Mouse (Mus musculus): ENCODE data around the gene Twnk.
A peak's percentile ranks its signal among the peaks of the same experiment; 100 is the strongest.

The Twnk gene

DNA sequence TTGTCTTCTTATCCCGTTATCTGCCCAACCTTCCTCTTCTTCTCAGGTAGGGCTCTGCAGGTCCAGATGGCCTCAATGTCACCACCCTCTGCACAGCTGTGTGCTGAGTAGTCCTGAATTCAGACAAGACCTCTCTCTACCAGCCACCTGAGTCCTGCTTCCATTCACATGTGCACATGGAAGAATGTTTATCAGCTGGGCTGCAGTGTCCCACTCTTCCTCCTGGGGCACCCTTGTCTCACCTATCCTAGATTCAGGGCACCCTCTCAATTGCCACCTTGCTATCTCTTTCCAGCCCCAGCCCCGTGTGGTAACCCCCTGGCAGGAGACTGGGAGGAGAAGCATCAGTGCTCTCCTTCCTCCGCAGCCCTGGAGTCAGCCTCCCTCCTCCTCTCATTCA, 3.2 kb upstream of the Twnk start:
- no peak for DNase-seq (ENCODE audit: low spot score in 2 of 2)

DNA sequence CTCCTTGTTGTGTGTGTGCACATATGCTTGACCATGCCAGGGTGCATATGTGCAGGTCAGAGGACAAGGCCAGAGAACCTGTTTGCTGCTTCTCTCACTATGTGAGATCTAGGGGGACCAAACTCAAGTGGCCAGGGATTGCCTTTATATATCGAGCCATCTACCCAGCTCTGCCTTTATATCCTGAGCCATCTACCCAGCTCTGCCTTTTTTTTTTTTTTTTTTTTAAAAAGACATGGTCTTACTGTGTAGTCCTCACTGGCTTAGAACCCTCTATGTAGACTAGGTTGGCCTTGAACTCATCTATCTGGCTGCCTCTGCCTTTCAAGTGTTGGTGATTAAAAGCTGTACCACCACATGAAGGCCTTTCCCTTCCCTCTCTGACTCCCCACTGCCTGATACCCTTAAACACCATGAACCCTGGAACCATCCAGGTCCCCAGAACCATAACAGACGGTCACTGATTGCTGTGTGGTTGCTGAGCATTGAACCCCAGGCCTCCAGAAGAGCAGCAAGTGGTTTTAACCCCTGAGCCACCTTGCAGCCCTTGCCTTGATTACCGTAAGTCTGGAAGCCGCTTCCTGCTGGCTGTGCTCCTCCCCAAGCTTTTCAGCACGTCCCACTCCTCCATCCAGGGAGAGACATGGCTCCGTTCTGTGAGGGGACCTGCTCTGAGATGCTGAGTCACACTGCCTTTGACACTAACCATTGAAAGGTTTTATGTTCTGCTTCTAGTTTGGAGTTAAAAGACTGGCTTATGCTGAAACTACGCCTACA, 1.5 kb upstream of the Twnk start:
- DNase-seq (ENCODE audit: low spot score in 2 of 2), result no peak

DNA sequence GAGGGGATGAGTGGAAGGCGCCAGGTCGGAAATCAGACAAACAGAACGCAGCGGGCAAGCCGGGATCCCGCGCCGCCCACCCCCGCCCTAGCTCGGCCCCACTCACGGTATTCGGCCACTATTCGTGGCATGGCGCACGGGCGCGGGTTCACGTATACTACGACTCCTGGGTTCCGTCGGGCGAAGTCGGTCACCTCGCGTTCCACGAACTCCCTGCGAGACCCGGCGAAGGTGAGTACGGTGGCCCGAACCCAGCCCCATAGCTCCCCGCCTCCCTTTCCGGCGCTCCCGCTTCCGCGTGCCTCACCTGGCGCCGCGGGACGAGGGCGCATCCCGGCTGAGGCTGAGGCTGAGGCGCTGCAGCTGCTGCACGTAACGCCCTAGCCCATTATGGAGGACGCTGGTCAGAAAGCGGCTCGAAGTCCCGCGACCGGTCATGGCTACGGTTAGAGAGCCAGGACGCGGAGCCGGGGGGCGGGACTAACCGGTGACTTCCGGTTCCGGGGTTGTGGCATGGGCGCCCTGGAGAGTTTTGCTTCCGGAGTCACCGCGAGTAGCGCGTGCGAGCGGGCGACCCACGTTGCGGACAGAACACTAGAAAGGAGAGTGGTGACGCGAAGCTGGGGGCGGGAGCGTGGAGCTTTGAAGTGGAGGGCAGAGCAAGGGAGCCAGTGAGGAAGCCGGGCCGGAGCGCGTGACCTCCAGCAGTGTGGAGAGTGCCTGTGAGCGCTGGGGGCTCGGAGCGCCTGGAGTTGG, 672 bp downstream of the Twnk start, which contains the start of gene Mrpl43:
Gene Mrpl43, minus strand, starts transcription at position 486 of the 756 bp plus-strand sequence.
- DNase-seq (ENCODE audit: low spot score in 2 of 2), result peak; percentile 88 to 96

DNA sequence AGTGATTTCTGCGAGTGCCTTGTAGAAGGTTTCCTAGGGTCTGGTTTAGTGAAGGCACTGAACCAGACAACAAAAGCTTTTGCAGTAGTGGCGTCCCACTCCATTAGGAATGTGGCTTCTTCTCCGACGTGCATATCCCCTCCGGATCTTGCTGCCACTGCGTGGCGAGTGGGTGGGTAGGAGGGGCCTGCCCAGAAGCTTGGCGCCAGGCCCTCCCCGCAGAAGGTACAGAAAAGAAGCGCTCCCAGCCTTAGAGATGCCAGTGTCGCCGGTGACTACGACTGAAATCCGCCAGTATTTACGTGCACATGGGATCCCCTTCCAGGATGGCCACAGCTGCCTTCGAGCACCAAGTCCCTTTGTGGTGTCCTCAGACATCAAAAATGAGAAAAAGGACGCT, 1.6 kb downstream of the Twnk start:
- no peak for DNase-seq (ENCODE audit: low spot score in 2 of 2)

DNA sequence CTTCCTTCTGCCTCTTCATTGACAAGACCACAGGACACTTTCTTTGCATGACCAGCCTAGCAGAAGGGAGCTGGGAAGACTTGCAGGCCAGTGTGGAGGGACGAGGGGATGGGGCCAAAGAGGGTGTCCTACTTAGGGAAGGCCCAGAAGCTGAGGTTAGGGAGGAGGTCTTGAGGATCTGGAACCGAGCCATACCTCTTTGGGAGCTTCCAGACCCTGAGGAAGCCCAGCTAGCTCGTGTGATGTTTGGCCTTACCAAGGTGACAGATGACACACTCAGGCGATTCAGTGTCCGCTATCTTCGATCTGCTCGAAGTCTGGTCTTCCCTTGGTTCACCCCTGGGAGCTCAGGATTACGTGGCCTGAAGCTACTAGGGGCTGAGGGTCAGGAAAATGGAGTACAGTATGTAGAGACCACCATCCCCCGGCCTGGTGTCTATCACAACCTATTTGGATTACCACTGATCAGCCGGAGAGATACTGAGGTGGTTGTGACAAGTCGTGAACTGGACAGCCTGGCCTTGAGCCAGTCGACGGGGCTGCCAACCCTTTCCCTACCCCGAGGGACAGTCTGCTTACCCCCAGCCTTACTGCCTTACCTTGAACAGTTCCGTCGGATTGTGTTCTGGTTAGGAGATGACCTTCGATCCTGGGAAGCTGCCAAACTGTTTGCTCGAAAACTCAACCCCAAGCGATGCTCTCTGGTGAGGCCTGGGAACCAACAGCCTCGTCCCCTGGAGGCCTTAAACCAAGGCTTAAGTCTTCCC, 2.1 kb downstream of the Twnk start:
- no peak for DNase-seq (ENCODE audit: low spot score in 2 of 2)

DNA sequence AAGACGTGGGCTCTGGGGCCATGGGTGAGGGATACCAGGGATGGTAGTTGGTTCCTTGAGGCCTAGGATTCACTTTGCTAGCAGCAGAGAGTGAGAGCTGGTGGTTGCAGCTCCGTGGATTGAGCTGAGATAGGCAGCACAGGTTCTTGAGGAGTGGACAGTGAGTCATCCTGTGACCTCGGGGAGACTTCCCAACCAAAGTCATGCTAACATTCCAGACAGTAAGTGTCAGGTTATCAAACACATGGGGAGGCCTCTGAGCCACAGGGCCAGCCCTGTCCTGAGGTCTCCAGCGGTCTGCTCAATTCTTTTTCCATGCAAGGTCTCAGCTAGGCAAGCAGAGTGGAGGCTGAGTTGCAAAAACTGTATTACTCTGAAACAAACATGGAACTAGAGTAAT, 5.2 kb downstream of the Twnk start:
- DNase-seq (ENCODE audit: low spot score in 2 of 2), result no peak

DNA sequence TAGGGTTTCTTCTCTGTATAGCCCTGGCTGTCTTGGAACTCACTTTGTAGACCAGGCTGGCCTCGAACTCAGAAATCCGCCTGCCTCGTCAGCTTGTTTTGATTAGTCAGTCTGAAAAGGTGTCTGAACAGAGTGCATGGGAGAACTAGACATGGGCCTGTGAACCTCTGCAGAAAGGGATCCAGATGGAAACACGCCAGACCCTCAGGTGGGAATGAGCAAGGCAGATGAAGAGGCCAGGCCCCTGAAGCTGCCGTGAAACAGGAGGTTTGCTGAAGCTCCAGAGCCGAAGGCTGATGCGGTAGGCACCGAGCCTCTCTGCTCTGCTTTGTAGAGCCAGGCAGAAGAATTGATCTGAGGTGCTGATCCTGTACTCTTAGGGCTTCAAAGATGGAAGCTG, 6.8 kb downstream of the Twnk start:
- DNase-seq (ENCODE audit: low spot score in 2 of 2), result no peak

DNA sequence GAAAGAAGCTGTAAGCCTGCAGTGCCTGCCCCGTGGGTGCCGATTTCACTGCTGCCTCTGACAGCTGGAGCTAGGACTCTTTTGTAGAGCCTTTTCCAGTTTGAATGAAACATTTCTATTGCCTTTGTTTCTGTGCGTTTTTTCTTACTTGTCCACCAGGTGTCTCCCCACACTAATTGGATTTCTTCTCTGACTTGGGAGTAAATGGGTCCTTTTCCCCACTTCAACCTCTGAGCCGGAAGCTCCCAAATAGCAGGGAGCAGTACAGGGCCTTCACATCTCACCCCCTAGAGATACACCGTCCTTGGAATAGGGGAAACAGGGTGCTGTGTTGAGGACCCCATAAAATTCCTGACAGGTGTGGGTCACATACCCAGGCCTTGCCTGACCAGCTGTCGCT, 7.2 kb downstream of the Twnk start:
- DNase-seq (ENCODE audit: low spot score in 2 of 2), result no peak

DNA sequence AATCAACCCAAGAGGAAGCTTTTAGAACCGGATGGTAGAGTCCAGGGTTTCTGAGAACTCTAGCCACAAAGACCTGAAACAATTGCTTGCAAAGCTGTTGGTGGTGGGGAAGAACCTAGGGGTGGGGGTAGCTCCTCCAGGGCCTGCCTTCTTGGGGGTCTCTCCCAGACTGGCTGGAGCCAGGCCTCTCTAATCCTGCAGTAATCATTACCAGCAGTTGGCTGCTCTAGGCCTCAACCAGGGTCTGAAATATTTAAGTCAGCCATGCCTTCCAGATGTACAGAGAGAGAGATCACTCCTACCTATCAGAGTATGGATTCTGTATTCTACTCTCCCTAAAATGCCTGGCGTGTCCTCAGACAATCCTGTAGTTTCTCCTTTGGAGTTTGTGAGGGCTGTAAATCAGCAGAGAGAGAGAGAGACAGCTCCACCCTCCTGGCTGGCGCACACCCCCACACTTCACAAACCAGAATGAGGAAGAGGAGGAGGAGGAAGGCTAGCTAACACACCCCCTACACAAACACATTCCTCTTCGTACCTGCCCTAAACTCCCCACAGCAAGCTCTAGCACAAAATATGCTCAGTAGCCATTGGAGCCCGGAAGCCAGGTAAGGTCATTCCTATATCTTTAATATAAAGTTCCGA, 8.2 kb downstream of the Twnk start:
- no peak for DNase-seq (ENCODE audit: low spot score in 2 of 2)

DNA sequence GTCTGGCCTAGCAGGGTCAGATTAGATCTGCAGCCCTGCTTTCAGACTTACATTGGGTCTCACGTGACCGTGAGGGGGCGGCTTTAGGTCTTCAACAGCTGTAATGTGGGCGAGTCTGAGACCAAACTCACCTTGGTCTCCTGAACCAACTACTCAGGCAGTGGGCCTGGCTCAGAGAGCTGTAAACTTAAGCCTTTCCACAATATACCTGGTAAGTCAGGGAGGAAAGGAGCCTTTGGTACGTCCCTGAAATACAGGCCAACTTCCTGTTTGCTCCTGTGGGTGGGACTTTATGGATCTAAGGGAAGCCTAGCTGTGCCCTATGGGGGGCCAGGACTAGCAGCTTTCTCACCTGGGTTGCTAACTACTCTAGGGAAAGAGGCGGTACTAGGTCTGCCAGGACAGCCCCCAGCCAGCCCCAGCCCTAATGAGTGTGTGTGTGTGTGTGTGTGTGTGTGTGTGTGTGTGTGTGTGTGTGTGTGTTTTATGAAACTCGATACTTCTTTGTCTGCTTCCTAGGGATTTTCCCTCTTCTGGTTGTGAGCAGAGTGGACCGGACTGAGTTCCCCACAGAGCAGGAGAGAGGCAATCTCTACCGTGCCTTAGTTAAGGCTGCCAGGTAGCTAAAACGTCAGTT, 9.0 kb downstream of the Twnk start, which contains the start of gene Lzts2:
Gene Lzts2, plus strand, starts transcription at position 80 of the 637 bp plus-strand sequence.
- no peak for DNase-seq (ENCODE audit: low spot score in 2 of 2)

DNA sequence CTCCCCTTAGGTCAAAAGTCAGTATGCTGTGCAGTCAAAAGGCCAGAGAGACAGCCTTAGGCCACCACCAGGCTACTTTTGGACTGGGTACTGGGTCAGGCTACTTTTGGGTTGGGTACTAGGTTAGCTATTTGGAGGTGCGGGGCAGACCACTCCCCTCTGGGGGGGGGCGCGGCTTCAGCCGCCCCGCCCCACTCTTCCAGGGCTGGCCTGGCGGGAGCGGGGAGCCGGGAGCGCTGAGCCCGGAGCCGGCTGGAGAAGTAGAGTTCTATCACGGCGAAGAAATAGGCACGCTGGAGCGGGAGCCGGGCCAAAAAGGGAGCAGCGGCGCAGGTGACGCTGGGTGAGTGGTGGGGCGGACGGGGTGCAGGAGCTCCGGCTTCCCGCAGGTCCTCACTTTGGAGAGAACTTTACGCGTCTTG, 9.5 kb downstream of the Twnk start:
- DNase-seq (ENCODE audit: low spot score in 2 of 2), result peak; percentile 27 to 32

DNA sequence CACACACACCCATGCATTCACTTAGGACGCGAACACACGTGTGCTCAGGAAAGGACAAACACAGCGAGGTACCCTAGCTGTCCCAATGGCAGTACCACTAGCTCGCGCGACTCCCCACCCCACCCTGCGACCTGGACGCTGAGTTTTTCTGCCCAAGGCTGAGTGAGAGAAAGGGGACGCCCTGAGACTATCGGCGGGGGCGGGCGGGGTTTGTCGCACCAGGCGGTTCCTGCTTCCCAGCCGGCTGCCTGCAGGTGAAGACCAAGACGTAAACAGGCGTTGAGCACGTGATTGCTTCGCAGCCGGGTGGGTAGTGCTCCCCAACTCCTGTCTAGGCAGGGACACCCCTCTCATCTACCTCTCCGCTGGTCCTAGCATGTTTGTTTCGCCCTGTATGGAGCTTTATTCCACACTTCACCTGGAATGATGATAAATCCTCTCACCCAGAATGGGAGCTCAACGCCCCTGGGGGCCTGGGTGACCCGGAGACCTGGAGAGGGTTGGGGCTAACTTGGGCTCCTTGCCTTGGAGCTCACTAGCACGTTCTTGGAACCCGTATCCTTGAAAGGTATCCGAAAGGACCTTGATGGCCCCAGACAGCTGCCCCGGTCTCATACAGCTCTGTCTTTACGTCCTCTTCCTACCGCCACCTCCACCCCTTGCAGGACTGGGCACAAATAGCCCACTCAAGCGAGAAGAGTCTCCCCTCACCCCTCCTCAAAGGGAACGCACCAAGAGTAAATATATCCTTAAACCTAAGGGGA, 10.2 kb downstream of the Twnk start:
- peak; percentile 72 to 74 for DNase-seq (ENCODE audit: low spot score in 2 of 2)

DNA sequence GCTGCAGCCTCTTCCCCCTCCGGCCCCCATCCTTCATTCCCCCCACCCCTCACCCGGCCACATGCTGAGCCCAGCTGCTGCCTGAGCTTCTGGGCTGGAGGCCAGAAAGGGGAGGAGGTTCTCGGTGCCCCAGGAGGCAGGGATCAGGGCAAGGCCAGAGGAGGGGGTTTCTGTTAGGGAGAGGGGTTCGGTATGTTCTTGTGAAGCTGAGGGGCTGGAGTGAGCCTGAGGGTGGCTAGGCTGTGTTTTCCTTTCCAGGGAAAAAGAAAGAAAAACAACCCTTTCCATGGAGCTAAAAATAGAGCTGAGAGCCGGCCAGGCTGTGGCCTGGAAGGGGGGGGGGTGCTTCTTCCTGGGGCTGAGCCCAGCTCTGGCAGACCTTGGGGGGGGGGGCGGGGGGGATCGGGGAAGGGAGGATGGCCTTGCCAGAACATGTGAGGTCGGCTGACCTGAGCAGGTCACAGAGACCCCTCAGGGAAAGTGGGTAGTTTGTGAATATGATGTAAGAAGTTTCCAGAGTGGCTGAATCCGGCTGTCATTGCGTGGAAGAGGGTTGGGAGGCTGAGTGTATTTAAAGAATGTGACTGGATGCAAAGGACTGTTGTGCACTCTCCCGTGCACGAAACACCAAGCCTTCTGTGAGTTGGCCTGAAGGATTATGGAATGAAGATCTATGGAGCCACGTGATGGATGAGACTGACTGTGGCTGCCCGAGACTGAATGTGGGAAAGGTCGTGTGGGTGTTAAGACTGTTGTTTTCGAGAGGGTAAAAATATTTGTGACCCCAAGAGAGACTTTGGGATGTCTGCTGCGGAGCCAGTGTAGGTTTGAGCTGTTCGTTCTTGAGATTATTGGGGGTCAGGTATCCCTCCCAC, 11.1 kb downstream of the Twnk start:
- DNase-seq (ENCODE audit: low spot score in 2 of 2), result no peak

DNA sequence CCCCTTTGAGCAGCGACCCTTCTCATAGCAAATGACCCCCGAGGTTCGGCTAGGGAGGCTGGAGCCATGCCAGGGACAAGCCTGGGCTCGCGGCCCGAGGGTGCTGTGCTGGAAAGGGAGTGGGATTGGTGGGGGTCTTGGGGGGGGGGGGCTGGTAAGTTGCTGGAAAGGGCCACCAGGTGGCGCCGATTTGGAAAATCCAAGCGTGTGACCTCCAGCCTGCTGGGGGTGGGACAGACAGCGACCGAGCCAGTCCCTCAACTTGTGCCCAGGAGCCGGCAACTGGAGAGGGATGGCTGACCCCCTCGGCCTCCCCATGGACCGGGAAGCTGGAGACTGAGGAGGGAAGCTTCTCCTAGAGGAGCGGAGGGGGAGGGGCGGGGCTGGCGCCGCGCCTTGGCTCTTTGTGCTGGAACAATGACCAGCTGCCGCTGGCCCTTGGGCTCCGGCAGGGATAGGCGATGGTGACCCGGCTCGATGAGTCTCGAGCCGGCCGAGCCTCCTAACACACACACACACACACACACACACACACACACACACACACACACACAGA, 11.8 kb downstream of the Twnk start:
- DNase-seq (ENCODE audit: low spot score in 2 of 2), result no peak

DNA sequence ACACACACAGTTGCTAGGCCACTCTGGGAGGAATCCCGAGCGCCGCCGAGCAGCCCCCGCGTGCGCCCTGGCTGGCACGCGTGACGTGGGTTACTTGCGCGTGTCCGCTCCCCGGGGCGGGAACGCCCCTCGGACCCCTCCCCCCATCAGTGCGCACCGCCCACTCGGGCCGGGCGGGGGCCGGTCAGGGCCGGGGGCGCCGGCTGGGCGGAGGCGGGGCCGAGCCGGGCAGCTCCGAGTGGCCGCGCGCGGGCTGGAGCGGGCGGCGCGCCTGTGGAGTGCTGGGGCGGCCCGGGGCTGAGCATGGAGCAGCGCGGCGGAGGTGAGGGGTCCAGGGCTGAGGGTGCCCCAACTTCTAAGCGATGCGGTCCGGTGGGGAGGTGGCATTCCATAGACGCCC, 12.4 kb downstream of the Twnk start:
- no peak for DNase-seq (ENCODE audit: low spot score in 2 of 2)

DNA sequence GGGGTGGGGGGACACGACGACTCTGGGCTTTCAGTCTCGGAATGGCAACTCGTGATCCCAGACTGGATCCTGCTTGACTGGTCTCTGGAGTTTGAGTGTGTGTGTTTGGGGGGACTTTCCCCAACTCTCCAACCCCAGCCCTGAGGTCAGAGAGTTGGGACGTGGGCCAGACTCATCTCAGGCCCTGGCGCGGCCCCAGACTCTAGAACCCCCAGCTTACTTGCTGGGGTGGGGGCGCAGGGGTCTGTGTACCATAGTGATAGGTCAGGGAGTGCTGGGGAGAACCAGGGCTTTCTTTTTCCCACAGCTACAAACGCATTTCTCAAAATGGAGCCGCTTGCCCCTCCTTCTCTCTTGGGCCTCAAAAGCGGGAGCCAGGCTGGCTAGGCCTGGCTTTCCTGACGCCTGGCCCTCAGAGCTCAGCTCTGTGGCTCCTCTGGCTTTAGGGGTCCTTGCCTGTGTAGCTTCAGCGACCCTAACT, 12.9 kb downstream of the Twnk start:
- no peak for DNase-seq (ENCODE audit: low spot score in 2 of 2)

DNA sequence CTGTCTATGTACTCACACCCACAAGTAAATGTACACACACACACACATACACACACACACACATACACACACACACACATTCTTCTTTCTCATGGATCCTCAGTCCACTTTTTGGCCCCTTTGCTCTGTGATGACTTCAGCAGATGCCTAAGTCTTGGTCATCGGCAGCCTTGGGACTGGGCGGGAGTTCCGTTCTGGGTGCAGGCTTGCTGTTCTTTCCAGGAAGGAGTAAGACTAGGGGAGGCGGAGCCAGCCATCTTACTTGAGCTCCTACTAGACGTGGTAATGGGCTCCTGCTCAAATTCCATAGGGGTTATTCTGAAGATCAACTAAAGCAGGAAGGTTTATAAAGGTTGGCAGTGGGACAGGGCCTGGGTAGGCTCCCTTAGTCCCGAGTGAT, 14.9 kb downstream of the Twnk start:
- DNase-seq (ENCODE audit: low spot score in 2 of 2), result no peak

DNA sequence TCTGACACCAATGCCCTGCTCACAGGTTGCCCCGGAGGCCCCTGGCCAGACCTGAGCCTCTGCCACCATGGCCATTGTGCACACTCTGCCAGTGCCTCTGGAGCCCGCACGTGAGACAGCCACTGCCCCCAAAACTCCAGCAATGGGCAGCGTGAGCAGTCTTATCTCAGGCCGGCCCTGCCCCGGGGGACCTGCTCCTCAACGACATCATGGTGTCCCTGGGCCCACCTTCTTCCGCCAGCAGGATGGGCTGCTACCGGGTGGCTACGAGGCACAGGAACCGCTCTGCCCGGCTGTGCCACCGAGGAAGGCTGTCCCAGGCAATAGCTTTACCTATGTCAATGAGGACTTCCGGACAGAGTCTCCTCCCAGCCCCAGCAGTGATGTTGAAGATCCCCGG, 15.9 kb downstream of the Twnk start:
- no peak for DNase-seq (ENCODE audit: low spot score in 2 of 2)

DNA sequence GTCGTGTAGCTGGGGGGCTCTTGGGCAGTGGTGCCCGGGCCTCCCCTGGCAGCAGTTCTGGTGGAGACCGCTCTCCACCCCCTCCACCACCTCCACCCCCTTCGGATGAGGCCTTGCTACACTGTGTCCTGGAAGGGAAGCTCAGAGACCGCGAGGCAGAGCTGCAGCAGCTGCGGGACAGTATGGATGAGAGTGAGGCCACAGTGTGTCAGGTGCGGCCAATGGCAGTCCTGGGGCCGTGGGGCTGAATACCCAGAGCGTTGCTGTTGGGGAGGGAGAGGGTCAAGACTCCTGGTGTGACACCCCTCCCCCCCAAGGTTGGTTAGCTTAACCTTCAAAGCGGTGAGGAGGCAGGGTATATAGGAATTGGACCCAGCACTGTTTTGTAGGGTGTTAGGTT, 18.5 kb downstream of the Twnk start:
- no peak for DNase-seq (ENCODE audit: low spot score in 2 of 2)
